Mouse (Mus musculus): ENCODE measurements at regions not wholly inside any gene's neighbourhood (a gene's known extent, or its start where the extent isn't known, plus 50 kb on each side); places are given as distances from the start of the nearest gene placed in this dataset.

- no peak for TF ChIP-seq CTCF (conservative IDR thresholded peaks at IDR 0.05; ENCODE audit: insufficient read depth, insufficient read length, low read depth, low read length)
- TF ChIP-seq POLR2A (IDR thresholded peaks at IDR 0.05; ENCODE audit: low read depth, low read length): no peak
Observed at GRCm38 (mm10) chr16:29802603-29803002, 223.5 kb downstream of the Opa1 start.

All from kidney, adult 2 months (tissue).